Mouse (Mus musculus): ENCODE measurements around the gene Arhgef7.

- no peak for TF ChIP-seq CTCF (IDR thresholded peaks at IDR 0.05; ENCODE audit: extremely low read depth, insufficient read length, insufficient replicate concordance, low read depth, low read length)
- no peak for TF ChIP-seq POLR2A (IDR thresholded peaks at IDR 0.05; ENCODE audit: low read depth, low read length)
Measured at GRCm38 (mm10) chr8:11820568-11820967, 93.0 kb downstream of the Arhgef7 start.

Data from small intestine, adult 2 months (tissue).